Mouse (Mus musculus) erythroblast, adult 5-6 weeks (primary cell): ENCODE data around the gene Psma3. TPM values are rescaled to one million over a fixed set of nuclear protein-coding genes. Genes with fewer than 3 reads are reported as not detected.

Source experiments
- ATAC-seq: replicated peaks from 2 replicates; pipeline ENCODE4 v1.8.0; 2016; ENCODE audit warnings: moderate number of reproducible peaks, mild to moderate bottlenecking, moderate TSS enrichment, inconsistent platforms; ENCODE audit not compliant: poor library complexity, low FRiP score, severe bottlenecking
- total RNA-seq, 2 experiments: library from RNA; stranded (forward) in 1 of 2; stranded (reverse) in 1 of 2; fragments of 150-400 nt in 1 of 2; fragments of 200-764, 138-1000 nt in 1 of 2; gene quantifications; 2 replicates each; pipeline versions ENCODE4 v1.2.3 to v1.2.4; 2015 to 2017; ENCODE audit warnings: low replicate concordance in 2 of 2

Gene Psma3
- total RNA-seq, 2 experiments from 2014 or later = 67.8 to 105 TPM

GRCm38 (mm10) chr12:71040462-71040861 lies 66.0 kb downstream of the Psma3 start:
- ATAC-seq = no peak

DNA sequence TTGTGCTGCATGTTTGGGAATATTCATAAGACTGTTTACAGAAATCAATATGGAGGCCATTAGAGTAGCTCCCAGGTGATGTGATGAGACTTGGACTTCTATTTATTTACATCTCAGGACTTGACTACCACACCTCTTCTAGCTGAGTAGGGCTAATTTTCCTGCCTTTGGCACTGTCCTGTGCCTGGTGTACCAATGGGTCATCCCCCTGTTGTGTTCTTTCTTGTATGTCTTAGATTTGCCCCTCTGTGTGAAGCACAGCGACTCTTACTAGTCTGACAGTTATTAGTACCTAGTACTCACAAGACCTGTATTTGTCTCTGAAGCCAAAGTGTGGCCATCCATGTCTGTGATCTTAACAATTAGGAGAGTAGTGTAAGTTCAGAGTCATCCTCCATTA lies 68.0 kb downstream of the Psma3 start:
- ATAC-seq = no peak

DNA sequence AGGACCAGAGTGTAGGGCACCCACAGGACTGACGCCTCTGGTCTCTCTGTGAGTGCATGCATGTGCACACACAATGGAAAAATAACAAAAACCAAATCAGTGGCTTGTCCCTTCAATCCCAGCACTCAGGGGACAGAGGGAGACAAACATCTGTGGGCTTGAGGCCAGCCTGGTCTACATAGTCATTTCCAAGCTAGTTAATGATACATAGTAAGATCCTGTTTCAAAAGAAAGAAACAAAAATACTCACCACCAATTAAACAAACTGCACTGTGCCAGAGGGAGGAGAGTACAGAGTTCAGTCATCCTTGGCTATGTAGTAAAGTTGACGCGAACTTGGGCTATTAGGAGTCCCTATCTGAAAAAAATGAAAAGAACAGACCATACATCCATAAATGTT lies 69.2 kb downstream of the Psma3 start:
- ATAC-seq = no peak

GRCm38 (mm10) chr12:71044488-71044887 lies 70.1 kb downstream of the Psma3 start:
- no peak for ATAC-seq

Other genes with a start within 250 kb of the Psma3 start
- gene Frmd6, start 149.1 kb upstream of the Psma3 start, total RNA-seq (2015; ENCODE audit: low replicate concordance) = 0.19 and 1.3 TPM in 2 replicates
- 0.60 and 1.5 TPM in 2 replicates for gene Frmd6, start 149.1 kb upstream of the Psma3 start, total RNA-seq (2017; ENCODE audit: low replicate concordance)
- 40.3 and 76.7 TPM in 2 replicates for gene Actr10, start 36.8 kb upstream of the Psma3 start, total RNA-seq (2015; ENCODE audit: low replicate concordance)
- gene Actr10, start 36.8 kb upstream of the Psma3 start, total RNA-seq (2017; ENCODE audit: low replicate concordance) = 29.5 and 39.3 TPM in 2 replicates
- 17.9 and 21.3 TPM in 2 replicates for gene Arid4a, start 41.4 kb downstream of the Psma3 start, total RNA-seq (2015; ENCODE audit: low replicate concordance)
- gene Arid4a, start 41.4 kb downstream of the Psma3 start, total RNA-seq (2017; ENCODE audit: low replicate concordance) = 41.5 and 57.6 TPM in 2 replicates
- gene Tomm20l, start 136.8 kb downstream of the Psma3 start, total RNA-seq (2015; ENCODE audit: low replicate concordance) = not detected in 2 replicates
- gene Tomm20l, start 136.8 kb downstream of the Psma3 start, total RNA-seq (2017; ENCODE audit: low replicate concordance) = not detected in 2 replicates
- 17.9 and 18.8 TPM in 2 replicates for gene Timm9, start 162.1 kb downstream of the Psma3 start, total RNA-seq (2015; ENCODE audit: low replicate concordance)
- gene Timm9, start 162.1 kb downstream of the Psma3 start, total RNA-seq (2017; ENCODE audit: low replicate concordance) = 0.34 and 0.56 TPM in 2 replicates
- 5.8 and 12.3 TPM in 2 replicates for gene 2700049A03Rik, start 162.2 kb downstream of the Psma3 start, total RNA-seq (2015; ENCODE audit: low replicate concordance)
- 15.4 and 17.7 TPM in 2 replicates for gene 2700049A03Rik, start 162.2 kb downstream of the Psma3 start, total RNA-seq (2017; ENCODE audit: low replicate concordance)